Mouse (Mus musculus) erythroblast, embryonic 14.5 days (primary cell): ENCODE results near the gene Dcaf12.

Experiments
- GATA1 ChIP-seq: IDR thresholded peaks from 2 replicates; pipeline ENCODE4 v1.6.1; 2012; ENCODE audit warnings: low read length, inconsistent platforms, mixed read lengths
- TAL1 ChIP-seq: IDR thresholded peaks from 3 replicates; pipeline ENCODE4 v1.6.1; 2012; ENCODE audit warnings: low read length, inconsistent platforms, mixed read lengths

DNA sequence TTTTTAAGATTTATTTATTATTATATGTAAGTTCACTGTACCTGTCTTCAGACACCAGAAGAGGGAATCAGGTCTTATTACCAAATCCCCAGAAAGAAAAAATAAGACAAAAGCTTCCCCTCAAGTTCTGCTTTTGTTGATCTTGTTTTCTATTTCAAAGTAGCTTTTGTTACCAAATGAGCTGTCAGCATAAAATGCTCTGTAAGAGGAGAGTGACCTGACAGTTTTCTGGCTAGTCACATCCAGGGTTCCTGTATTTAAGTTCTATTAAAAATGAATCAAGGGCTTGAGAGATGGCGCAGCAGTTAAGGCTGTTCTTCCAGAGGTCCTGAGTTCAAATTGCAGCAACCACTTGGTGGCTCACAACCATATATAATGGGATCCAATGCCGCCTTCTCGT lies 46.4 kb upstream of the Dcaf12 start:
- TF ChIP-seq GATA1 (no peak), TAL1 (no peak)
